Mouse (Mus musculus) testis, adult 2 months (tissue): ENCODE measurements at regions not wholly inside any gene's neighbourhood (a gene's known extent, or its start where the extent isn't known, plus 50 kb on each side); places are given as distances from the start of the nearest gene placed in this dataset.

Experiments used
- CTCF ChIP-seq: fragments of 200-500 bp; IDR thresholded peaks from 2 replicates; pipeline ENCODE4 v1.5.1; 2012; ENCODE audit warnings: low read depth, mild to moderate bottlenecking, inconsistent platforms, low read length, moderate library complexity; ENCODE audit not compliant: control insufficient read depth, insufficient read depth, insufficient replicate concordance
- POLR2A ChIP-seq: fragments of 200-500 bp; IDR thresholded peaks from 2 replicates; pipeline ENCODE4 v1.6.1; 2012; ENCODE audit warnings: low read depth, mild to moderate bottlenecking, inconsistent platforms, low read length, moderate library complexity; ENCODE audit not compliant: control insufficient read depth

GRCm38 (mm10) chr1:30590721-30591120 is 283.0 kb downstream of the Phf3 start:
- no peak for TF ChIP-seq CTCF
- no peak for TF ChIP-seq POLR2A
